Mouse (Mus musculus): Measurements from ENCODE around the gene Atf1. TPM values are rescaled to one million over a fixed set of nuclear protein-coding genes. Genes with fewer than 3 reads are reported as not detected.
A peak's percentile ranks its signal among the peaks of the same experiment; 100 is the strongest.

The Atf1 gene
- polyA plus RNA-seq, 1 experiment, result 20.6 TPM

DNA sequence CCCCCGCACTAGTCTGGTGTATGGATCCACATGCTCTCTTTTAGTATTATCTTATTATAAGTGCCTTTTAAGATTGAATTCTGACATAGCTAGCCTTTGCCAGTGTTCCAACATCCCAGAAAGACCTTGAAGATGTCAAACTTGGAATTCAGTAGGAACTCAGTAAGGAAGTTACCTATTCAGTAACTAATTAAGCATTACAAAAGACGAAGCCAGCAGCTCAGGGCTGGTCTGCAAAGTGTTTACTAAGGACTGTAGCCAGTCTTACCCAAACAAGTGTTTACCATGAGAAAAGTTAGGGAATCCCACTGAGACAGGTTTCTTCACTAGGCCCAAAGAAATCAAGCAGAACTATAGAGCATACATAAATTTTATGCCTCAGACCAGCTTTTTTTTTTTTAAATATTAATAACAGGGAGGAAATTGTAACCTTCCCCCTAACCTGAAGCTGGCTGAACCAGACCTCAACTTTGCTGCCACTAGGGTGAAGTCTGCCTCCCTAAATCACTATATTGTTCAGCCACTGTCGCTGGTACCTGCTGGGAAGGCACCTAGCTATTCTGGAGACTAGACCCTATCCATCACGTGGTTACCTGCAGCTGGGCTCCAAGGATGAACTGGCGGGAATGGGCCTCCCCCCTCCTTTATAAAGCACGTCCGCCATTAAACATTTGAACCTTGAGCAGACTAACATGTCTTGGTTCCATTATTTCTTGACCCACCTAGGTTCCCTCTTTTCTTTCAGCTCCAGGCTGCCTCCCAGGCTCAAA, 47.4 kb downstream of the Atf1 start:
- H3K27me3 ChIP-seq (replicated peaks), result no peaks in the 10 kb centered on the region
- H3K4me1 ChIP-seq, result no peaks in the 10 kb centered on the region
- H3K36me3 ChIP-seq (replicated peaks; ENCODE audit: low read length), result no peaks in the 10 kb centered on the region
- H3K9me3 ChIP-seq, result peaks cover 18% of the 10 kb centered on the region
- TF ChIP-seq FLI1 (IDR thresholded peaks at IDR 0.05; ENCODE audit: low read length) (no peak), GATA1 (IDR thresholded peaks at IDR 0.05; ENCODE audit: borderline replicate concordance, low read length) (no peak)
- H3K4me3 ChIP-seq (replicated peaks), result no peak overlapping the region

DNA sequence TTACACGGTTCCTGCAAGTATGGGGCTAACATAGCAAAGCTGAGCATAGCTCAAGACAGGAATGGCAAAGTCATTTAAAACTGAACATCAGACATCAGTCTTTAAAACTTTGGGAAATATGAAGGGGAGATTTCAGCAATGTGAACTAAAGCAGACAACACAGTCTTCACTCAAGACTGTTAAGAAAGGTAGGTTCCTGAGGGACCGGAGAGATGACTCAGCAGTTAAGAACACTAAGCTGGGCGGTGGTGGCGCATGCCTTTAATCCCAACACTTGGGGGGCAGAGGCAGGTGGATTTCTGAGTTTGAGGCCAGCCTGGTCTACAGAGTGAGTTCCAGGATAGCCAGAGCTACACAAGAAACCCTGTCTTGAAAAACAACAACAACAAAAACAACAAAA, 48.8 kb downstream of the Atf1 start:
- H3K4me3 ChIP-seq (replicated peaks), result no peak overlapping the region
- TF ChIP-seq GATA1 (IDR thresholded peaks at IDR 0.05; ENCODE audit: borderline replicate concordance, low read length) (no peak), FLI1 (IDR thresholded peaks at IDR 0.05; ENCODE audit: low read length) (no peak)
- H3K36me3 ChIP-seq (replicated peaks; ENCODE audit: low read length), result peaks cover 2% of the 10 kb centered on the region
- no peaks in the 10 kb centered on the region for H3K4me1 ChIP-seq
- H3K27me3 ChIP-seq (replicated peaks), result no peaks in the 10 kb centered on the region
- peaks cover 20% of the 10 kb centered on the region for H3K9me3 ChIP-seq

GRCm38 (mm10) chr15:100277586-100277985, 50.0 kb downstream of the Atf1 start:
- Histone ChIP-seq H3K4me3 (replicated peaks) (no peak overlapping the region), H3K4me1 (no peaks in the 10 kb centered on the region), H3K9me3 (peaks cover 18% of the 10 kb centered on the region), H3K27me3 (replicated peaks) (peaks cover 1% of the 10 kb centered on the region), H3K36me3 (replicated peaks; ENCODE audit: low read length) (peaks cover 2% of the 10 kb centered on the region)
- no peak for TF ChIP-seq GATA1 (IDR thresholded peaks at IDR 0.05; ENCODE audit: borderline replicate concordance, low read length)

GRCm38 (mm10) chr15:100280626-100281025, 53.0 kb downstream of the Atf1 start, which contains the start of gene Tmprss12:
TSS of gene Tmprss12 (plus strand) at chr15:100280837.
- Histone ChIP-seq H3K4me3 (replicated peaks) (peak within 1 kb of the TSS; percentile 64), H3K9me3 (peaks cover 15% of the 10 kb centered on the region), H3K36me3 (replicated peaks; ENCODE audit: low read length) (peaks cover 2% of the 10 kb centered on the region), H3K27me3 (replicated peaks) (peaks cover 2% of the 10 kb centered on the region), H3K4me1 (no peaks in the 10 kb centered on the region)
- TF ChIP-seq FLI1 (IDR thresholded peaks at IDR 0.05; ENCODE audit: low read length) (no peak), GATA1 (IDR thresholded peaks at IDR 0.05; ENCODE audit: borderline replicate concordance, low read length) (no peak)

DNA sequence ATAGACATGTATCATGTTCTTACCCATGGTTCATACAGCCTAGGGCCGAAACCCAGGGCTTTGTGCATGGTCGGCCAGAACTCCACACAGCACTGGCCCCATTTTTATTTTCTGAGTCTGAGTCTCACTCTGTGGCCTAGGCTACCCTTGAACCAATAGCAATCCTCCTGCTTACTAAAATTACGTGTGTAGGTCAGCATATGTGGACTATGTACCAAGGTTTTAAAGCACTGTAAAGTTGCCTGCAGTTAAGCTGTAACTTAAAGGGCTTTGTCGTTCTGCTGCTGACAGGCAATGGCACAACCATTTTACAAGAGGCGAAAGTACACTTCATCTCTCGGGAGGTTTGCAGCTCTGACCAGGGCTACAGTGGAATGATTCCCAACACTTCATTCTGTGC, 61.4 kb downstream of the Atf1 start:
- H3K9me3 ChIP-seq, result 0 out of 2 replicates have a peak, but pooled peaks cover 4% of the 10 kb centered on the region
- H3K36me3 ChIP-seq (replicated peaks; ENCODE audit: low read length), result no peaks in the 10 kb centered on the region
- no peak overlapping the region for H3K4me3 ChIP-seq (replicated peaks)
- no peak for TF ChIP-seq GATA1 (IDR thresholded peaks at IDR 0.05; ENCODE audit: borderline replicate concordance, low read length)
- TF ChIP-seq FLI1 (IDR thresholded peaks at IDR 0.05; ENCODE audit: low read length), result no peak
- H3K4me1 ChIP-seq, result no peaks in the 10 kb centered on the region; the same call in 1 of the 2 replicates
- peaks cover 5% of the 10 kb centered on the region for H3K27me3 ChIP-seq (replicated peaks)

- H3K36me3 ChIP-seq (replicated peaks; ENCODE audit: low read length), result no peaks in the 10 kb centered on the region
- 0 out of 2 replicates have a peak, but pooled peaks cover 4% of the 10 kb centered on the region for H3K9me3 ChIP-seq
- no peaks in the 10 kb centered on the region; the same call in none of the 2 replicates for H3K4me1 ChIP-seq
- no peak overlapping the region for H3K4me3 ChIP-seq (replicated peaks)
- TF ChIP-seq GATA1 (IDR thresholded peaks at IDR 0.05; ENCODE audit: borderline replicate concordance, low read length), result no peak
- TF ChIP-seq FLI1 (IDR thresholded peaks at IDR 0.05; ENCODE audit: low read length), result no peak
- peaks cover 3% of the 10 kb centered on the region for H3K27me3 ChIP-seq (replicated peaks)
Observed at GRCm38 (mm10) chr15:100290858-100291257, 63.2 kb downstream of the Atf1 start.

- H3K27me3 ChIP-seq (replicated peaks), result peaks cover 3% of the 10 kb centered on the region
- TF ChIP-seq GATA1 (IDR thresholded peaks at IDR 0.05; ENCODE audit: borderline replicate concordance, low read length) (no peak), FLI1 (IDR thresholded peaks at IDR 0.05; ENCODE audit: low read length) (no peak)
- no peaks in the 10 kb centered on the region; the same call in none of the 2 replicates for H3K4me1 ChIP-seq
- no peaks in the 10 kb centered on the region for H3K36me3 ChIP-seq (replicated peaks; ENCODE audit: low read length)
- H3K4me3 ChIP-seq (replicated peaks), result no peak overlapping the region
- H3K9me3 ChIP-seq, result 0 out of 2 replicates have a peak, but pooled peaks cover 4% of the 10 kb centered on the region
Observed at GRCm38 (mm10) chr15:100292326-100292725, 64.7 kb downstream of the Atf1 start.

- H3K36me3 ChIP-seq (replicated peaks; ENCODE audit: low read length), result no peaks in the 10 kb centered on the region
- H3K4me1 ChIP-seq, result peaks cover 7% of the 10 kb centered on the region
- TF ChIP-seq FLI1 (IDR thresholded peaks at IDR 0.05; ENCODE audit: low read length) (no peak), GATA1 (IDR thresholded peaks at IDR 0.05; ENCODE audit: borderline replicate concordance, low read length) (no peak)
- H3K9me3 ChIP-seq, result peaks cover 18% of the 10 kb centered on the region
- H3K4me3 ChIP-seq (replicated peaks), result no peak overlapping the region
- peaks cover 11% of the 10 kb centered on the region for H3K27me3 ChIP-seq (replicated peaks)
Observed at GRCm38 (mm10) chr15:100297856-100298255, 70.2 kb downstream of the Atf1 start.

GRCm38 (mm10) chr15:100300499-100300898, 72.9 kb downstream of the Atf1 start:
- Histone ChIP-seq H3K4me3 (replicated peaks) (no peak overlapping the region), H3K36me3 (replicated peaks; ENCODE audit: low read length) (no peaks in the 10 kb centered on the region), H3K4me1 (peaks cover 27% of the 10 kb centered on the region), H3K9me3 (peaks cover 18% of the 10 kb centered on the region), H3K27me3 (replicated peaks) (peaks cover 11% of the 10 kb centered on the region)
- TF ChIP-seq GATA1 (IDR thresholded peaks at IDR 0.05; ENCODE audit: borderline replicate concordance, low read length), result no peak
- no peak for TF ChIP-seq FLI1 (IDR thresholded peaks at IDR 0.05; ENCODE audit: low read length)

DNA sequence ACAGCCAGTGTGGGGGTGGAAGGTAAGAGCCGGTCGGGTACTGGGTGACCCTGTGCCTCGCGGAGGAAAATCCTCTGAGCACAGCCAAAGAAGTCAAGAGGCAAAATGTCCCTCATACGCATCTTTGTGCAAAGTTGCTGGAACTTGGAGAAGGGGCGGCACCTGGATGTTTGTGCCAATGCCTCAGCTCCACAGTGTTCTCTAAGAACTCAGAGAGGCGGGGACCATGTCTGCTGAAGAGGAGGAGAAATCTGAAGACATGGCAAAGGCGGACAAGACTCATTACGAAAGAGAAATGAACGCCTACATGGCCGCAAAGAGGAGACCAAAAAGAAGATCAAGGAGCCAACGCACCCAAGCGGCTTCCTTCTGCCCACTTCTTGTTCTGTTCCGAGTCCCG, 73.9 kb downstream of the Atf1 start:
- no peak for TF ChIP-seq FLI1 (IDR thresholded peaks at IDR 0.05; ENCODE audit: low read length)
- TF ChIP-seq GATA1 (IDR thresholded peaks at IDR 0.05; ENCODE audit: borderline replicate concordance, low read length), result no peak
- H3K9me3 ChIP-seq, result peaks cover 18% of the 10 kb centered on the region
- peaks cover 11% of the 10 kb centered on the region for H3K27me3 ChIP-seq (replicated peaks)
- H3K4me1 ChIP-seq, result peaks cover 31% of the 10 kb centered on the region
- H3K36me3 ChIP-seq (replicated peaks; ENCODE audit: low read length), result no peaks in the 10 kb centered on the region
- H3K4me3 ChIP-seq (replicated peaks), result no peak overlapping the region
